Mouse (Mus musculus): ENCODE results near the gene Csf2ra.

DNA sequence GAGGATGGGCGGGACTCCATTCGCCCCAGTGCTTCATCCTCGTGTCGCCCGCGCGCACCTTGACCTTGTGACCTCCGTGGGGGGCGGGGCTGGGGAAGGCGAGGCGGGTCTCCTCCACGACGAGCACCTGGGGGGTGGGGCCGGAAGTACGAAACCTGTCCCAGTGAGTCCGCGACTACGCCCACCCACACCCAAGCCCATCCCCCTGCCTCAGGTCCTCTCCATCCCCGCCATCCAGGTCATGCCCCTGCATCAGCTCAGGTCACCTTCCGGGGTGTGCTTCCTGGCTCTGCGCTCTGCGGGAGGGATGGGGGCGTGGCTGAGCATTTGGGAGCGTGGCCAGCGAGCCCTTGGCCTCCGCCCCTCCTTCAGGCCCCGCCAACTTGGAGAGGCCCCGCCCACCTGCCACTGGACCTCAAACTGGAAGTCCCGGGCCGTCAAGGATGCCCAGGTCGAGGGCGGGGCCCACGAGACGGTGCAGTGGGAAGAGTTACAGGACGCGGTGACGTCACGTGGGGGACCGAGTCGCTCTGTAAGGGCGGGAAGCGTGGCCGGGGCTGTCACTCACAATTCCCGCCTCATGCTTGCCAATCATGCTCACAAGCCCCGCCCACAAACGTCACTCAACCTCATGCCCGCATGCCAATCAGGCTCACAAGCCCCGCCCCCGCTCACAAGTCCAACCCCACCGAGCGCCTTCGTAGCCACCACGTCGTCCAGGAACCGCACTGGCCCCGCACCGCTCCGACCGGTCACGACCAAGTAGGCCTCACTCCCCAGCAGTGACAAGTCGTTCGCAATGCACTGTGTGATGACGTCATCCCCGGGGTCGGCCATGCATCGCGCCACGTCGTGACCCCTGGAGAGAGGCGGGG, 2.5 kb downstream of the Csf2ra start:
- TF ChIP-seq POLR2A (IDR thresholded peaks at IDR 0.05; ENCODE audit: borderline replicate concordance, control insufficient read depth, low read depth, low read length) (no peak; the same call in 1 of the 2 replicates), CTCF (IDR thresholded peaks at IDR 0.05; ENCODE audit: control insufficient read depth, insufficient read depth, low read length) (no peak)

Data from bone marrow, adult 2 months (tissue).